Mouse (Mus musculus): ENCODE data around the gene Defb23. TPM values are rescaled to one million over a fixed set of nuclear protein-coding genes. Genes with fewer than 3 reads are reported as not detected.

Gene Defb23
- polyA plus RNA-seq, 1 experiment from 2014 or later, result not detected

GRCm38 (mm10) chr2:152409781-152410180 lies 54.6 kb downstream of the Defb23 start:
- Histone ChIP-seq H3K9ac (no peak overlapping the region), H3K27ac (ENCODE audit: low read depth) (peak overlapping the region; percentile 99), H3K36me3 (ENCODE audit: insufficient read depth) (0 out of 2 replicates have a peak, but pooled peaks cover 4% of the 10 kb centered on the region), H3K4me2 (peak overlapping the region; percentile 96; the same call in 1 of the 2 replicates), H3K27me3 (ENCODE audit: insufficient read depth, low read length) (no peaks in the 10 kb centered on the region), H3K9me3 (ENCODE audit: low read depth, low read length) (no peaks in the 10 kb centered on the region), H3K4me3 (ENCODE audit: low read depth, low read length) (no peak overlapping the region), H3K4me1 (ENCODE audit: insufficient read depth) (peaks cover 28% of the 10 kb centered on the region)
- WGBS, result 48% methylated on average over 6 of the region's 6 CpGs
- DNase-seq (no peak), ATAC-seq (ENCODE audit: insufficient read depth) (no peak)
- TF ChIP-seq CTCF (IDR thresholded peaks at IDR 0.05; ENCODE audit: low read depth), result no peak

Other genes starting within 250 kb of the Defb23 start
- 97.1 and 98.2 TPM in 2 replicates for gene Csnk2a1, start 237.8 kb downstream of the Defb23 start, polyA plus RNA-seq (2014; fragmentation: Nextera tagmentation; extraction: Ambion mirVana)
- 34.7 and 39.4 TPM in 2 replicates for gene Tbc1d20, start 170.8 kb downstream of the Defb23 start, polyA plus RNA-seq (2014; fragmentation: Nextera tagmentation; extraction: Ambion mirVana)
- 85.8 and 92.8 TPM in 2 replicates for gene Rbck1, start 132.0 kb downstream of the Defb23 start, polyA plus RNA-seq (2014; fragmentation: Nextera tagmentation; extraction: Ambion mirVana)
- 2.2 and 2.7 TPM in 2 replicates for gene Trib3, start 120.6 kb downstream of the Defb23 start, polyA plus RNA-seq (2014; fragmentation: Nextera tagmentation; extraction: Ambion mirVana)
- 0.26 TPM in 1 of 2 replicates, not detected in the other for gene Nrsn2, start 88.0 kb downstream of the Defb23 start, polyA plus RNA-seq (2014; fragmentation: Nextera tagmentation; extraction: Ambion mirVana)
- 17.2 and 19.4 TPM in 2 replicates for gene Sox12, start 66.6 kb downstream of the Defb23 start, polyA plus RNA-seq (2014; fragmentation: Nextera tagmentation; extraction: Ambion mirVana)
- 38.6 and 42.3 TPM in 2 replicates for gene Zcchc3, start 49.6 kb downstream of the Defb23 start, polyA plus RNA-seq (2014; fragmentation: Nextera tagmentation; extraction: Ambion mirVana)
- gene 6820408C15Rik, start 49.0 kb downstream of the Defb23 start, polyA plus RNA-seq (2014; fragmentation: Nextera tagmentation; extraction: Ambion mirVana), result 0.53 and 1.3 TPM in 2 replicates
- gene Defb20, start 12.4 kb upstream of the Defb23 start, polyA plus RNA-seq (2014; fragmentation: Nextera tagmentation; extraction: Ambion mirVana), result not detected in 2 replicates
- gene Defb22, start 25.5 kb upstream of the Defb23 start, polyA plus RNA-seq (2014; fragmentation: Nextera tagmentation; extraction: Ambion mirVana), result not detected in 2 replicates
- gene Defb26, start 47.1 kb upstream of the Defb23 start, polyA plus RNA-seq (2014; fragmentation: Nextera tagmentation; extraction: Ambion mirVana), result not detected in 2 replicates
- gene Defb28, start 53.6 kb upstream of the Defb23 start, polyA plus RNA-seq (2014; fragmentation: Nextera tagmentation; extraction: Ambion mirVana), result not detected in 2 replicates
- gene Defb29, start 75.5 kb upstream of the Defb23 start, polyA plus RNA-seq (2014; fragmentation: Nextera tagmentation; extraction: Ambion mirVana), result not detected in 2 replicates
- not detected in 2 replicates for gene Gm17416, start 104.7 kb upstream of the Defb23 start, polyA plus RNA-seq (2014; fragmentation: Nextera tagmentation; extraction: Ambion mirVana)
- gene Defb21, start 108.1 kb upstream of the Defb23 start, polyA plus RNA-seq (2014; fragmentation: Nextera tagmentation; extraction: Ambion mirVana), result not detected in 2 replicates
- gene Defb19, start 115.7 kb upstream of the Defb23 start, polyA plus RNA-seq (2014; fragmentation: Nextera tagmentation; extraction: Ambion mirVana), result not detected in 2 replicates
- gene Defb45, start 134.8 kb upstream of the Defb23 start, polyA plus RNA-seq (2014; fragmentation: Nextera tagmentation; extraction: Ambion mirVana), result not detected in 2 replicates
- not detected in 2 replicates for gene Defb36, start 139.7 kb upstream of the Defb23 start, polyA plus RNA-seq (2014; fragmentation: Nextera tagmentation; extraction: Ambion mirVana)
- 0.86 and 1.5 TPM in 2 replicates for gene Defb25, start 158.4 kb upstream of the Defb23 start, polyA plus RNA-seq (2014; fragmentation: Nextera tagmentation; extraction: Ambion mirVana)
- 6.2 TPM in 2 replicates for gene Rem1, start 162.3 kb upstream of the Defb23 start, polyA plus RNA-seq (2014; fragmentation: Nextera tagmentation; extraction: Ambion mirVana)
- gene H13, start 204.8 kb upstream of the Defb23 start, polyA plus RNA-seq (2014; fragmentation: Nextera tagmentation; extraction: Ambion mirVana), result 97.6 and 98.1 TPM in 2 replicates
- gene Mcts2, start 222.4 kb upstream of the Defb23 start, polyA plus RNA-seq (2014; fragmentation: Nextera tagmentation; extraction: Ambion mirVana), result 28.5 and 32.7 TPM in 2 replicates

Data from lung, embryonic 14.5 days (tissue).